Mouse (Mus musculus) thymus, adult 2 months (tissue): Measurements from ENCODE around the gene Lhfp.

Experiments
- CTCF ChIP-seq: fragments of 200-500 bp; IDR thresholded peaks from 2 replicates; pipeline ENCODE4 v1.5.1; 2012; ENCODE audit warnings: mild to moderate bottlenecking, control low read depth, low read length, moderate library complexity, borderline replicate concordance; ENCODE audit not compliant: control insufficient read depth, poor library complexity, insufficient read depth; ENCODE audit errors: extremely low read depth
- POLR2A ChIP-seq: fragments of 200-500 bp; IDR thresholded peaks from 2 replicates; pipeline ENCODE4 v1.6.1; 2012; ENCODE audit warnings: mild to moderate bottlenecking, low read length, control low read depth, moderate library complexity; ENCODE audit not compliant: control insufficient read depth, poor library complexity, insufficient read depth; ENCODE audit errors: extremely low read depth

- TF ChIP-seq CTCF (no peak), POLR2A (no peak)
These were observed 24.2 kb downstream of the Lhfp start for GRCm38 (mm10) chr3:53065267-53066094.
